Mouse (Mus musculus): Measurements from ENCODE around the gene Dscaml1. TPM values are rescaled to one million over a fixed set of nuclear protein-coding genes. Genes with fewer than 3 reads are reported as not detected.

The Dscaml1 gene
- total RNA-seq, 1 experiment from 2014 or later = not detected

DNA sequence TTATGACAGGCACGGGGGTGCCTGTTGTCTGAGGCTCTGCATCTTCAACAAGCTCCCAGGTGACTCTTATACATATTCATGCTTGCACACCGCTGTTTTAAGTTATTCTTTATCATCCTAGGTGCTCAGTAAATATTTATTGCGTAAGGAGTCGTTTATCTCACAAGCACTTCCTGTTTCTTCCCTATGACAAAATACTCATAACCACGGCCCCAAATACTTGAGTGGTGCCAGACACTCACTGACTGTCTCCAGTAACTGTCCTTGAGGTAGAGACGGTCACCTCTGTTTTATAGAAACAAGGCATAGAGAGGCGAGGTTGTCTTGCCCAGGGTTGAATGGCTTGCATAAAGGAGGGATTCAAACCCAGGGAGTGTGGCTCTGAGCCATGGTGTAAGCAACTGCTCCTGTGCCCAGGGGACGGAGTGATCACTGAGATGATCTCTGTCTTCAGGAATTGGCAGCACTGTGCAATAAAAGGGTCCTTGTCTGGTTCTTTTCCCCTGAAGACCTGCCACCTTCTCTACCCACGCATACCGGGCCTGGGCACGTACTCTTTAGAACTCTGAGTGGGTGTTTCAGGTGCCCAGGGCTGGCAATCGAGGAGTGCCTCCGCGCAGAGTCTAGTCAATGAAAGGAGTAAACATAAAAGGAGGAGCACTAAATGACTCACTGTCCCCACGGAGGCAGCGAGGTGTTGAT is 13.8 kb downstream of the Dscaml1 start:
- ATAC-seq (ENCODE audit: extremely low read depth, insufficient number of reproducible peaks, low FRiP score, poor library complexity, severe bottlenecking) = no peak

DNA sequence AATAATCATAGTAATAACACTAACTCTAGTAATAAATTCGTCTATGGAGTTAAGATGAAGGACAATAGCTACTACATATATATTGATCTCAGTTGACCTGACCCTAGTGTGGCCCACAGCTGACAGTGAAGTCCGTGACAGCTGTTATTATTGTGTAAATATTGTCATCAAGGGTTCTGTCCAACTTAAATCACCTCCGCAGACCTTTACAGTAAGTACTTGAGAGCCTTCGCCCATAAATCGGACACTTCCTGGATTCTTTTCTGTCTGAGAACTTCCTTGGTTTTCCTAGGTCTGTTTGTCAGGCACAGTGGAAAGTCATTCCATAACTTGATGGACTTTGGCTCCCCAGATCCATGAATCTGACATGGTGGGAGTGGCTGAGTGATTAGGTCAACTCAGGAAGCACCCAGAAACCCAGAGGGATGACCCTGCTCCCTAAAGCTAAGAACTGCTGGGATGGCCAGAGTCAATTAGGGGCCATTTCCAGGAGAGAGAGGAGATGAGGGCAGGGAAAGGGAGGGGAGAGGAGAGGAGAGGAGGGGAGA is 17.9 kb downstream of the Dscaml1 start:
- no peak for ATAC-seq (ENCODE audit: extremely low read depth, insufficient number of reproducible peaks, low FRiP score, poor library complexity, severe bottlenecking)

DNA sequence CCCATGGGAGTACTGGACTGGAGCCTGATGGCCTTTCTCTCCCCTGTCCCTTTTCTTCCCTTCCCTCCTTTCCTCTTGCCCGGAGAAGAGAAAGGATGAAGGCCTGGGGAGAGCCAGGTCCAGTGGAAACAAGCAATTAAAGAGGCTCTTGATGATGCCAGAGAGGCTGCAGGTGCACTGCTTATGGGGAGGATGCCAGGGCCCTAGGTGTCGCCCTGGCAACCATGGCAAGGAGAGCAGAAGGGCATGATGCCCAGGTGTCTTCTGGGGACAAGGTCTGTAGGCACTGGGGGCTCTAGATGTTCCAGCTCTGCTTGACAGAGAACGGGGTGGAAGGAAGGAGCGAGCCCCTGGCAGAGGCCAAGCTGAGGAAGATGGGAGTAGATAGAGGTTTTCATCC is 23.2 kb downstream of the Dscaml1 start:
- ATAC-seq (ENCODE audit: extremely low read depth, insufficient number of reproducible peaks, low FRiP score, poor library complexity, severe bottlenecking) = no peak

DNA sequence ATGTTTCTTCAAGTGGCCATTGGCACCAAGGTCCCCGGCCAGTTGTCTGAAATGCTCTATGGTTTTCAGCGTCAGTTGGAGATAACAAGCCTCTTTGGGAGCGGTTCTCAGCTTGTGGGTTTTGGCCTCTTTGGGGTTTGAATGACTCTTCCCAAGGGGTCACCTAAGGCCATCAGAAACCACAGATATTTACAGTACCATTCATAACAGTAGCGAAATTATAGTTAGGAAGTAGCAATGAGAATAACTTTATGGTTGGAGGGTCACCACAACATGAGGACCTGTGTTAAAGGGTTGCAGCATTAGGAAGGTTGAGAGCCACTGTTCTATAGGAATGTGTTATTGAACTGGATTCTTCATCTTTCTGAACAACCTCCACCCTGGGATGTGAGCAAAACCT is 24.9 kb downstream of the Dscaml1 start:
- no peak for ATAC-seq (ENCODE audit: extremely low read depth, insufficient number of reproducible peaks, low FRiP score, poor library complexity, severe bottlenecking)

DNA sequence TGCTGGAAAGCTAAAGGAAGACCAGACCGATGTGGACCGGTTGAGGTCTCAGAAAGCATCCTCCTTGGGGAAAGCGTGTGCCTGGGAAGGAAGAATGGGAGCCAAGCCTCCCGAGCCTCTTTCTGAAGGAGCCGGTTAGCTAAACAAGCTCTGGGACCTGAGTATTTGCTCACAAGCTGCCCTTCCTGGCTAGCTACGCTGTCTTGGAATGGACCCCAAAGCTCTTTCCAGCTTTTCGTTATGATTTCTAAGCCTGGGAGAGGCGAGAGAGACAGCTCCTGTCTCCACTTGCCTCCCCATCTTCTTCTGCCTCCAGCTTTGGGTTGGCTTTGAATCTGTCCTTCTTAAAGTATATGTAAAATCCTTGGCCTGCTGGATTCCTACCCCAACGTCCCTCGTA is 27.6 kb downstream of the Dscaml1 start:
- no peak for ATAC-seq (ENCODE audit: extremely low read depth, insufficient number of reproducible peaks, low FRiP score, poor library complexity, severe bottlenecking)

DNA sequence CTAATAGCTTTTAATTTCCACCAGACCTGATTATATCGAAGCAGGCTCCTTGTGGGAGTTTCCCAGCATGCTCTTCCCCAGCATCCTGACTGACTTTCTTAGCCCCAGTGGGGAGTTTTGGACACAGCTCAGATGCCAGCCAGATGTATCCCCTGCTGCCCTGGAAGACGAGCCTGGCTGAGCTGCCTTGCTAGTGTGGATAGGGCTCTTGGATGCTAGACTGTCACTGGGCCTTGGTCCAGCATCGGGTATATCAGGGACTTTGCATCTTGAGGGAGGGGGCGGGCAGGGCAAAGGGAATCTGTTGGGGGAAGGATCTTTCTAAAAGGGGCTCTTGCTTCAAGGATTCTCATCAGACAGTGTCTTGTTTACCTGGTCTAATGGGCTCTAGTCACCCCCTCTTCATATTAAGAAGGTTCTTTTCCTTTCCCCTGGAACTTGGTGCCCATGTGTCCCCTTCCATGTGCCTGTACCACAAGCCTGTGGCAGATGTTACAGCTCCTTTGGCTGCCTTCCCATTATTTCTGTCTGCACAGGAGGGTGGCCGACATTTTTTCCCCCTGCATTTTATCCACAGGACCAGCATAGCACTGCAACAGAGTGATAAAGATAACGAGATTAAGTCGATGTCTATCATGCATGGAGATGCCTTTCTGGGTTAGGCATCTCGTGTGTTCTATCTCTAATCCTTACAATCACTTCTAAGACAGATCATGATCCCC is 28.6 kb downstream of the Dscaml1 start:
- no peak for ATAC-seq (ENCODE audit: extremely low read depth, insufficient number of reproducible peaks, low FRiP score, poor library complexity, severe bottlenecking)

DNA sequence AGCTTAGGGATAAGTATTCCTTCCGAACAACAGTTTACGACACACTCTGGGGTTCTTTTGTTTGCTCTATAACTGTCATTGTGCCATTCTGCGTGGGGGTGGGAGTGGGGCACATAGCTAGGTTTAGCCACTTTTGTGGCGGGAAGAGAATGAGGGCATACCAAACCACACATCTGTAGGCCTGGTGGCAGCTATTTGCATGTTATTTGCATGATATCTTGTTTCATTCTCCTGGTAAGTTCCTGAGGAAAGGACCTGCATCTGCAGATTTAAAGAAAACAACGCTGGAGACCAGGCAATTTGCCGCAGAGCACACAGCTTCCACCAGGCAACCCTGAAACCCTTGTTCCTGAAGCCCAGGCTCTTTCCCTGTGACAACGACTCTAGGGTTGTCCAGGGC is 30.8 kb downstream of the Dscaml1 start:
- ATAC-seq (ENCODE audit: extremely low read depth, insufficient number of reproducible peaks, low FRiP score, poor library complexity, severe bottlenecking) = no peak

DNA sequence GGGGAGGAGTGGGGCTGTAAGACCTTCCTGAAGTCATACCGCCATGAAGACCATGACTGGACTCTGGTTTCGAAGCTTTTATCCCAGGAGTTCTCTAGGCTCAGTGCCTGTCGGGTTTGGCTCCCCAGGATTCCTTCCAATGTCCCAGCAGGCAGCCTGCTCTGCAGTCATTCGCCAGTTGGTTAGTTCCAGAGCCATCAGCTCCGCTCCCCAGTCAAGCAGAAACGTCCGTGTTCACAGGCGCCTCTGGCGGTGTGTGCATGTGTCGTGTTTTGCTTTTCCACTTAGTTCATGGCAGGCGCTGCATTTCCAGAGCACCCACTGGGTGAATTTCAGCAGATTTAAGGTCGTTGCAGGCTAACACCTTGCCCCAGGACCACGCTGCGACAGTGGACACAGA is 31.9 kb downstream of the Dscaml1 start:
- no peak for ATAC-seq (ENCODE audit: extremely low read depth, insufficient number of reproducible peaks, low FRiP score, poor library complexity, severe bottlenecking)

DNA sequence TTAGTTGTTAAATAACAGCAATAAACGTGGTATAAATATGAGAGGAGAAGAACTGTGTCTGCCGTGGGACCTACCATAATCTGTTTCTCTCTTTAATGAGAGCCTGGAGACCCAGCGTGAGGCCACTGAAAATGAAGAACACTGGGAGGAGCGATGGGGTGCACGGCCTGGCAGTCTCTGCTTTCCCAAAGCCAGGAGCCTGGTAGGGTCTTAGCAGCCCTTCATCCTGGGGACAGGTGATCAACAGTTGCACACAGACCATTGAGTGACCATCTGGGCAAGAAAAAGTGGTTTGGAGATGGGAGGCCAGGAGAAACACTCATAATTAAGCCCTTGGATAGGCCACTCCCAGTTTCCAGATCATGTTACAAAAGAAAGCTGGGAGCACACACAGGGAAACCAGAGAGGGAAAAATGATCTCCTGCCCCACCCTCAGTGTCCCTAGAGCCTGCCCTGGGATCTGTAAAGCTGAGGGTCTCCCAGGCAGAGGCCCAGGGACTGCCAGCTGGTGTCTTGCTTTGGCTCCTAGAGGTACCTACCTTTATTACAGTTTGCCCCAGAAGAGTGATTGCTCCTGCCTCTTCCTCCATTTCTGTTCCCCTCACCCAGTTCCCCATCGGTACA is 39.1 kb downstream of the Dscaml1 start:
- no peak for ATAC-seq (ENCODE audit: extremely low read depth, insufficient number of reproducible peaks, low FRiP score, poor library complexity, severe bottlenecking)

DNA sequence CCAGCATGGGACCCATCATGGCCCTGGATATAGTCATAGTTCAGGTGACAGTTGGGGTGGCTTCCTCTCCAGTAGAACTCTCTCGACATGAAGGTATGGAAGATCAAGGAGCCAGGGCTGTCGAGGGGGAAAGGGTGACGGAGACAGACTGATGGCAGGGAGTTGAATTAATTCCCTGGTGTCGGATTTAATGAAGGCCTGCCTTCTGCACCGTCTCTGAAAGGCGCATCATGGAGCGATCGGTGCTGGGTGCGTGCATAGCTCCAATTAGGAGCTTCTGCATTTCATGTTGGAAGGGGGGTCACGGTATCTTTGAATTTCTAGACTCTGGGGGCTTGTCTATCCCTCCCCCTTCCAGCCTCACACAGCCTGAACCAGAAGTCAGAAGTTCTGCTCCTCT is 41.8 kb downstream of the Dscaml1 start:
- ATAC-seq (ENCODE audit: extremely low read depth, insufficient number of reproducible peaks, low FRiP score, poor library complexity, severe bottlenecking) = no peak

DNA sequence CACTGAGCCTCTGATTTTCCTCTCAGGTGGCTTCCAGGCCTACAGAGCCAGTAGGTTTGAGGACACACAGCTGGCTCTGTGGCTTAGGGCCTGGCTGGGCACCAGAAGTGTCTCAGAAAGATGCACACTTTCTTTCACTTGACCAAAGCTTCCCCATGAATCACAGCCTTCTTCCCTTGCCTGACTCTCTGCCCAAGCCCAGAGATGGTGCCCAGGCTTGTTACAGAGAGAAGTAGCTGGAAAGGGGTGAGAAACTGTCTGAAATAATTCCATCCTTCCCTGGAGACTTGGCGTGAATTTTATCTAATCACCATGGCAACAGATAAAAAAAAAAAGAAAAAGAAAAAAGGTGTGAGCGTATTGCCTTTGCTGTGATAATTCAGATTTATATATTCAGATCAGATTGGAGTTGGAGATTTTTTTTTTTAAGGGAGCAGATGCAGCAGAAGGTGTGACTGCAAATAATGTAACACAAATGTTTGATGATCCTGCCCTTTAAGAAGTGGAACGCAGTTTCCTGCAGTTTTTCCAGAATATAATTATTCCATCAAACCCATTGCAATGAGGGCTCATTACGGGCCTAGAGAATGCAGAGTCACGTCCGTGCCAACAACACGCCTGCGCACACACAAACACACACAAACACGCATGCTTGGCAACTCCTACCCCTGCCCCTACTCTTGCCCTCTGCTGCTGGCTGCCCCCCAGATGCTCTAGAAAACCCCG is 44.5 kb downstream of the Dscaml1 start:
- ATAC-seq (ENCODE audit: extremely low read depth, insufficient number of reproducible peaks, low FRiP score, poor library complexity, severe bottlenecking) = no peak

DNA sequence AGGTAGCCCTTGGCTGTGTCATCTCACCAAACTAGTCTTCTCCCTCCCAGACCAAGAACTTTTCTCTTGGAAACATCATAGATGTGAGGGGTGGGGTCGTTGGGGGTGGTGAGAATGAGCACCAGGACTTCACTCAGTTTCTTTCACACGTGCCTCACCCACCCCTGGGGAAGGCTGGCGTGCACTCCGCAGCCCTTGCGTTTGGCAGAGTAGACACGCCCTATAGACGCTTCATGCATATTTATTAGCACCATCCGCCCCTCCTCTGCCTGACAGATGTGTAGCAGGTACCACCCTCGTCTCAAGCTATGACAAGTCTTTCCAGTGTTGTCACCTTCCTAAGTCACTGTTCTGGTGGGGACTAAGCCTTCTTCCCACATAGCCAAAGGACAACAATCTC is 45.3 kb downstream of the Dscaml1 start:
- ATAC-seq (ENCODE audit: extremely low read depth, insufficient number of reproducible peaks, low FRiP score, poor library complexity, severe bottlenecking) = no peak

DNA sequence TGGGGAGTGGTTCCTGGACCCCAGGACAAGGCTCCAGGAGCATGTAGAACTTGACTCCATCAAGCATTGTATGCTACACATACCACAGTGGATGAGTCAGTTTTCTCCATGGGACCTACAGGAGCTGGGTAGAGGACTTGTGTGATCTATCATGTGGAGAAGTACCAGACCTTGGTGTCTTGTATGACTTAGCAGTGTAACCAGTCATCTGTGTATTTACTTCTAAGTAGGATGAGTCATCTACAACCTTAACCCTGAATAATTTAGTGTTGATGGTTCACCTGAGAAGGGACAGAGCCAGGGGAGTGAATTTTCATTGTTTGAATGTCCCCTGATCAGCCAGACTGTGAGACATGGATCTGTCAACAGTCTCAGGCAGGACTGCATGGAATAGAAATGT is 48.4 kb downstream of the Dscaml1 start:
- no peak for ATAC-seq (ENCODE audit: extremely low read depth, insufficient number of reproducible peaks, low FRiP score, poor library complexity, severe bottlenecking)

DNA sequence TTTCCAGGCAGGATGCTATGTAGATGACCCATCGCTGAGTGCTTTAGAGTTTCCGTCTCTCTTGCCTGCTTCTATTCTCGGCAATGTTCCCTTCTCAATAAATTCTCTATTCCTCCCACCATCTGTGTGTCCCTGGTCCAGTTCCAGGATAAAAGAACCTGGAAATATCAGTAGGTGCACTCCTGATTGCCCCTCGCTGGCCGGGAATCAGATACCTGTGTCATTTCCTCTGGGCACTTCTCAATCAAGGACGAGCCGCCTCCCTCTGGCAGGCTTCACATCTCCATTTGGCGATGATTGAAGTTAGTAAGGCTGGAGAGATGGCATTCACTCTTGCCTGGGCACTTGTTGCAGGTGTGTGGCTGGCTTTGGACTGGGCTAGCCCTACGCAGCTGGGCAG is 54.5 kb downstream of the Dscaml1 start:
- ATAC-seq (ENCODE audit: extremely low read depth, insufficient number of reproducible peaks, low FRiP score, poor library complexity, severe bottlenecking) = no peak

DNA sequence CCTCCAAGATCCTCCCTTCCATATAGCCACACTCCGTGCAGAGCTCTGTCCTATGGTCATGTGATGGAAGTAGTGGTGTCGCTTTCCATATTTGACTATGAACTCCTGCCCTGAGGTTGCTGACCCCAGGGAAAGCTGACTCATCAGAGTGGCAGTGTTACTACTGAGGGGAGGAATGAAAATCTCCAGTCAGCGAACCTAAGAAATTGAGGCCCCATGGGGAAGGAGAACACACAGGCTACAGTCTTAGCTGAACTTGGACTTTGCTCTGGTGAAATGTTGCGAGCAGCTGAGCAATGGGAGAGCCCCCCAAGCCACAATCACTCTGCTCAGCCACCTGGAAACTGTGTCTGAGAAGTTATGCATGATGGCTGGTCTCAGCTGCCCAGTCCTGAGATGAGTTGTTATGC is 60.2 kb downstream of the Dscaml1 start:
- ATAC-seq (ENCODE audit: extremely low read depth, insufficient number of reproducible peaks, low FRiP score, poor library complexity, severe bottlenecking) = no peak

DNA sequence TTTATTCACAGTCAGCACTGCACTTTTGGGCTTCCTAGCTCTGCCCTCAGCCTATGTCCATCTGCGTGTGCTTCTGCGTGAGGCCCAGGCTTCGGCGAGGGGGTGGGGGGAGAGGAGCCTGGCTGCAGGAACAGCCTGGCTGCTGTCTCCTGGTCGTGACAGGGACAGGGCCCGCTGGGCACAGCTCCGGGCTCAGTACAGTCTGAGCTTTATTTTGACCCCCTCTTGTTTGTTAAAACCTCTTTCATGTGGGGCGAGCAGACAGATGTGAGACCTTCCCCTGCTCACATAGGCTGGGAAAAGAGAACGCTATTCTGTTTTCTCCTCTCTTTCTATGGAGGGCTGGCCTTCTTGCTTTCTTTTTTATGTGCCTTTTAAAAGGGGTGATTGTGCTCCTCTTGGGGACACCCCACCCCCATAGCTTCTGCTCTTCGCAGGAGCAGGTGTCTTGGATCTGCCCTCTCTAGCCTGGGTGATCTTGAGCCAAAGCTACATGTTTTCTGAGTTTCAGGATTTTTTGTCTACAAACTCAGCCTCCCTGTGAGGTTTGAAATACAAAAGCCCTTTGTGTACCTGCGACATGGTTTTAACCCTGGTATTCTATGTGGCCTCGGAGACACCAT is 60.9 kb downstream of the Dscaml1 start:
- no peak for ATAC-seq (ENCODE audit: extremely low read depth, insufficient number of reproducible peaks, low FRiP score, poor library complexity, severe bottlenecking)

DNA sequence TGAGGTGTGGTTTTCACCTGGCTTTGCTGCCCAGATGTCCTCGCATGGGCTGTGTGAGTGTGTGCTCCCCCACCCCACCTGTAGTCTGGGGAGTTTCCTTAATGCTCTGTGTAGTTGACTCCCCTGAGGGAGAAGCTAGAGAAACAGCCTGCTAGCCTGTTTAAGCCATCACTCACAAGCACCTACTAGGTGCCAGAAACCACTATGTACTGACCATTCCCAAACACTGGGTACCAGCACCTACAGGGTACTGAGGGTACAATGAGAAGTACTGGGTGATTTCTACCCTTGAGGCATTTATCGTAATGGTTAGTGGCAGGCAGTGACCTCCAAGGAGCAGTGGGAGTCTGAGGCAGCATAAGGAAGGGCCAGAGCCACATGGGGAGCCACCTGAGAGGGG is 64.5 kb downstream of the Dscaml1 start:
- ATAC-seq (ENCODE audit: extremely low read depth, insufficient number of reproducible peaks, low FRiP score, poor library complexity, severe bottlenecking) = no peak

DNA sequence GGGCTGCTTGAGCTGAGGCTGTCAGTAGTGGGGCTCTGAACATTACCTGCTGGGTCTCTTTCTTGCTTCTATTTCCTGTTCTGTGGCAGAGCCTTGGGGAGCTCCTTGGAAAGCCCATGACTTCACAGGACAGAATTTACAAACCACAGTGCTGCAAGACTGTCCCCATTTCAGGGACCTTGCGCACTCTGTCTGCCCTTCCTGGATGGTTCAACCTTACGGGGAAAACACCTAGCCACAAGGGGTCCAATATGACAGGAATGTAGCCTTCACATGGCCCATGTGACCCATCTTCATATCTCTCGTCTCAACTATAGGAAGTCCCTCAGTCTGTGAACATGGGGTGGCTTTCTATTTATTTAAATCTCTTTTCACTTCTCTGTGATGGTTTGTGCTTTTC is 68.5 kb downstream of the Dscaml1 start:
- ATAC-seq (ENCODE audit: extremely low read depth, insufficient number of reproducible peaks, low FRiP score, poor library complexity, severe bottlenecking) = no peak

DNA sequence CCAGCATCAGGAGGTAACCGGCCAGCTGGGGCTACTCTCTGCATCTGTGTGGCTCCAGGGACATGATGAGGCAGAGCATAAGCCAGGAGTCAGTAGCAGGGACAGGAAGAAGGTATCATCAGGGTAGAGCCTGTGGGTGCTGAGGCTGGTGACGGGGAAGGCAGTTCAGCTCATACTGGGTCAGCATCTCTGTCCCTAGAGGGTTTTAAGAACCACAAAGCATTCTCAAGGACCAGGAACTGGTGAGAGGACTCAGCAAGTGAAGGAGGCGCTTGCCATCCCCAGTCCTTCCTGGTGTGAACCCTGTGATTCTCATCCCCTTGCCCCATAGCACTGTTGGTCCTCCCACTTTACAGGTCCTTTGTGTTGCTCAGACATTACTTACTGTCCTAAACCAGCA is 69.9 kb downstream of the Dscaml1 start:
- ATAC-seq (ENCODE audit: extremely low read depth, insufficient number of reproducible peaks, low FRiP score, poor library complexity, severe bottlenecking) = no peak

Measured in neutrophil, adult 5-6 weeks (primary cell).